Mouse (Mus musculus): ENCODE measurements around the gene Arhgef7.
A peak's percentile ranks its signal among the peaks of the same experiment; 100 is the strongest.

DNA sequence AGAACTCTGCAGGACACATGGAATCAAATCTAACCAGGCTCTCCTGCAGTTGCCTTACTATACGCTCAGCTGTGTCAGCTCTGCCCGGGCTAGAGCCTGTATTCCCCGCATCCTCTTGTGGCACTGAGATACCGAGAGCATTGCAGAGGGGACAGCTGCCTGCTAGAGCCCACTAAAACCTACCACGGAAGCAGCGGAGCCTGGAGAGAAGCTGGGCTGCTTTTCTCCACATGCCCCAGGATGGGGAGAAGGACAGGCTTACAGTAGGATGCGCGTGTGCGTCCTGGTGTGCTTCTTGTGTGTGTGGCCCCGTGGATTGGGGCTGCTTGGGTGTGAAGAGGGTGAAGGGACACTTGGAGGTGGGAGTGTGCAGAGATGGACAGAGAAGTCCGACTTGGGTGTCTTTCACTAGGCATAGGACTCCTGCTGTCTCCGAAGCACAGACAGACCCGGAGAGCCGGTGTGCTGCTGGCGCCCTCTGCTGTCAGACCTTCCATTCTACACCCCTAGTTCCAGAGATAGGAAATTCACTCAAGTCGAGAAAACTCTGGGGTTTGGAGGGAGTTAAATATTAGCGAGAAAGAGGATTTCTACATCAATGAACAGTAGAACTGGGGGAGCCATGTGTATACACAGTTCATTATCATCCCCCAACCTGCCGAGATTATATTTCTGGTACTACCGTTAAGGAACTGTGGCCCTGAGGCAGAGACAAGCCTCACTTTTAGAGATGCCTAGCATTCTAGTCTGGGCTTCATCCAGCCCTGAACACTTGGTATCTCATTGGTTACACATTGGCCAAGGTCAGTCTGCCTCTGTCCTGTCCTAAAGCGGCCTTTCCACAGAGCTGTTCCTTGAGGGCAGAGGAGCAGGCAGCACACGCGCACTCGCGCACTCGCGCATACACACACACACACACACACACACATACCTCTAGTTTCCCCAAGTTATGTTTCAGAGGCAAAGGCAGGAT lies 27.2 kb upstream of the Arhgef7 start:
- peak; percentile 76 for TF ChIP-seq CTCF (IDR thresholded peaks at IDR 0.05; ENCODE audit: insufficient read depth, low read depth, low read length)
- TF ChIP-seq POLR2A (IDR thresholded peaks at IDR 0.05; ENCODE audit: insufficient read depth, low read depth, low read length): no peak

All from olfactory bulb, adult 2 months (tissue).